Mouse (Mus musculus): Measurements from ENCODE around the gene Myo1e. TPM values are rescaled to one million over a fixed set of nuclear protein-coding genes. Genes with fewer than 3 reads are reported as not detected.
"Not testable (repeated sequence)": the region's sequence is repeated elsewhere in the genome, so short reads cannot be mapped to it uniquely, and the experiment has no call there.

Gene Myo1e
- polyA plus RNA-seq, 1 experiment from 2014 or later = 7.5 TPM

- ATAC-seq = not testable (repeated sequence)
Observed at GRCm38 (mm10) chr9:70256027-70256426, 48.9 kb downstream of the Myo1e start.

GRCm38 (mm10) chr9:70257289-70258101 lies 50.3 kb downstream of the Myo1e start:
- WGBS = 51% methylated on average over 13 of the region's 13 CpGs
- Histone ChIP-seq H3K27ac (ENCODE audit: low read depth, low read length) (no peak overlapping the region), H3K4me3 (ENCODE audit: low read length) (no peak overlapping the region), H3K27me3 (replicated peaks; ENCODE audit: control insufficient read depth, insufficient read depth, low read length) (no peaks in the 10 kb centered on the region), H3K4me2 (ENCODE audit: low read length) (no peak overlapping the region), H3K9me3 (ENCODE audit: control insufficient read depth, low read length) (no peaks in the 10 kb centered on the region), H3K4me1 (ENCODE audit: control insufficient read depth, insufficient read depth, low read depth, low read length) (peaks cover 6% of the 10 kb centered on the region), H3K36me3 (ENCODE audit: control insufficient read depth, insufficient read depth, low read length) (no peaks in the 10 kb centered on the region), H3K9ac (ENCODE audit: low read depth, low read length) (no peak overlapping the region)
- no peak for ATAC-seq

More at GRCm38 (mm10) chr9:70256027-70256426, 48.9 kb downstream of the Myo1e start:
- H3K4me1 ChIP-seq (ENCODE audit: control insufficient read depth, insufficient read depth, low read depth, low read length); H3K27ac ChIP-seq (ENCODE audit: low read depth, low read length); H3K27me3 ChIP-seq (replicated peaks; ENCODE audit: control insufficient read depth, insufficient read depth, low read length); H3K9me3 ChIP-seq (ENCODE audit: control insufficient read depth, low read length); H3K4me3 ChIP-seq (ENCODE audit: low read length); H3K4me2 ChIP-seq (ENCODE audit: low read length); H3K36me3 ChIP-seq (ENCODE audit: control insufficient read depth, insufficient read depth, low read length); H3K9ac ChIP-seq (ENCODE audit: low read depth, low read length): not testable (repeated sequence)
- 94% methylated on average over 7 of the region's 7 CpGs for WGBS

- no peak overlapping the region for H3K4me3 ChIP-seq (ENCODE audit: low read length)
- peaks cover 17% of the 10 kb centered on the region for H3K4me1 ChIP-seq (ENCODE audit: control insufficient read depth, insufficient read depth, low read depth, low read length)
- H3K9me3 ChIP-seq (ENCODE audit: control insufficient read depth, low read length) = no peaks in the 10 kb centered on the region
- H3K4me2 ChIP-seq (ENCODE audit: low read length) = no peak overlapping the region
- no peak for ATAC-seq
- no peaks in the 10 kb centered on the region for H3K27me3 ChIP-seq (replicated peaks; ENCODE audit: control insufficient read depth, insufficient read depth, low read length)
- H3K36me3 ChIP-seq (ENCODE audit: control insufficient read depth, insufficient read depth, low read length) = no peaks in the 10 kb centered on the region
- H3K27ac ChIP-seq (ENCODE audit: low read depth, low read length) = no peak overlapping the region
- 65% methylated on average over 9 of the region's 9 CpGs for WGBS
- H3K9ac ChIP-seq (ENCODE audit: low read depth, low read length) = no peak overlapping the region
Observed at GRCm38 (mm10) chr9:70260324-70260841, 53.2 kb downstream of the Myo1e start.

- no peaks in the 10 kb centered on the region for H3K27me3 ChIP-seq (replicated peaks; ENCODE audit: control insufficient read depth, insufficient read depth, low read length)
- no peaks in the 10 kb centered on the region for H3K9me3 ChIP-seq (ENCODE audit: control insufficient read depth, low read length)
- no peak overlapping the region for H3K4me2 ChIP-seq (ENCODE audit: low read length)
- peaks cover 17% of the 10 kb centered on the region for H3K4me1 ChIP-seq (ENCODE audit: control insufficient read depth, insufficient read depth, low read depth, low read length)
- H3K4me3 ChIP-seq (ENCODE audit: low read length) = no peak overlapping the region
- H3K36me3 ChIP-seq (ENCODE audit: control insufficient read depth, insufficient read depth, low read length) = no peaks in the 10 kb centered on the region
- WGBS = 77% methylated on average over 5 of the region's 5 CpGs
- ATAC-seq = no peak
- H3K27ac ChIP-seq (ENCODE audit: low read depth, low read length) = no peak overlapping the region
- H3K9ac ChIP-seq (ENCODE audit: low read depth, low read length) = no peak overlapping the region
Observed at GRCm38 (mm10) chr9:70261646-70262045, 54.5 kb downstream of the Myo1e start.

GRCm38 (mm10) chr9:70263134-70263533 lies 56.0 kb downstream of the Myo1e start:
- Histone ChIP-seq H3K27me3 (replicated peaks; ENCODE audit: control insufficient read depth, insufficient read depth, low read length) (no peaks in the 10 kb centered on the region), H3K4me3 (ENCODE audit: low read length) (no peak overlapping the region), H3K36me3 (ENCODE audit: control insufficient read depth, insufficient read depth, low read length) (no peaks in the 10 kb centered on the region), H3K4me1 (ENCODE audit: control insufficient read depth, insufficient read depth, low read depth, low read length) (peaks cover 12% of the 10 kb centered on the region), H3K27ac (ENCODE audit: low read depth, low read length) (no peak overlapping the region), H3K4me2 (ENCODE audit: low read length) (no peak overlapping the region), H3K9ac (ENCODE audit: low read depth, low read length) (no peak overlapping the region), H3K9me3 (ENCODE audit: control insufficient read depth, low read length) (no peaks in the 10 kb centered on the region)
- WGBS = 66% methylated on average over 8 of the region's 8 CpGs
- no peak for ATAC-seq

GRCm38 (mm10) chr9:70263735-70264134 lies 56.6 kb downstream of the Myo1e start:
- H3K27me3 ChIP-seq (replicated peaks; ENCODE audit: control insufficient read depth, insufficient read depth, low read length) = no peaks in the 10 kb centered on the region
- no peak overlapping the region for H3K4me2 ChIP-seq (ENCODE audit: low read length)
- ATAC-seq = no peak
- no peak overlapping the region for H3K4me3 ChIP-seq (ENCODE audit: low read length)
- H3K9ac ChIP-seq (ENCODE audit: low read depth, low read length) = no peak overlapping the region
- WGBS = 44% methylated on average over 7 of the region's 7 CpGs
- H3K36me3 ChIP-seq (ENCODE audit: control insufficient read depth, insufficient read depth, low read length) = no peaks in the 10 kb centered on the region
- no peaks in the 10 kb centered on the region for H3K9me3 ChIP-seq (ENCODE audit: control insufficient read depth, low read length)
- H3K4me1 ChIP-seq (ENCODE audit: control insufficient read depth, insufficient read depth, low read depth, low read length) = peaks cover 12% of the 10 kb centered on the region
- no peak overlapping the region for H3K27ac ChIP-seq (ENCODE audit: low read depth, low read length)

GRCm38 (mm10) chr9:70265513-70265912 lies 58.4 kb downstream of the Myo1e start:
- no peak overlapping the region for H3K4me2 ChIP-seq (ENCODE audit: low read length)
- no peaks in the 10 kb centered on the region for H3K36me3 ChIP-seq (ENCODE audit: control insufficient read depth, insufficient read depth, low read length)
- no peak overlapping the region for H3K4me3 ChIP-seq (ENCODE audit: low read length)
- WGBS = 77% methylated on average over 5 of the region's 5 CpGs
- no peak overlapping the region for H3K27ac ChIP-seq (ENCODE audit: low read depth, low read length)
- H3K9me3 ChIP-seq (ENCODE audit: control insufficient read depth, low read length) = no peaks in the 10 kb centered on the region
- H3K9ac ChIP-seq (ENCODE audit: low read depth, low read length) = no peak overlapping the region
- no peak for ATAC-seq
- no peaks in the 10 kb centered on the region for H3K27me3 ChIP-seq (replicated peaks; ENCODE audit: control insufficient read depth, insufficient read depth, low read length)
- peaks cover 12% of the 10 kb centered on the region for H3K4me1 ChIP-seq (ENCODE audit: control insufficient read depth, insufficient read depth, low read depth, low read length)

- H3K4me2 ChIP-seq (ENCODE audit: low read length) = no peak overlapping the region
- no peaks in the 10 kb centered on the region for H3K27me3 ChIP-seq (replicated peaks; ENCODE audit: control insufficient read depth, insufficient read depth, low read length)
- 87% methylated on average over 2 of the region's 2 CpGs for WGBS
Observed at GRCm38 (mm10) chr9:70266186-70266585, 59.0 kb downstream of the Myo1e start.

GRCm38 (mm10) chr9:70267108-70267507 lies 60.0 kb downstream of the Myo1e start:
- Histone ChIP-seq H3K9me3 (ENCODE audit: control insufficient read depth, low read length) (no peaks in the 10 kb centered on the region), H3K4me3 (ENCODE audit: low read length) (no peak overlapping the region), H3K4me1 (ENCODE audit: control insufficient read depth, insufficient read depth, low read depth, low read length) (peaks cover 12% of the 10 kb centered on the region), H3K27ac (ENCODE audit: low read depth, low read length) (no peak overlapping the region), H3K27me3 (replicated peaks; ENCODE audit: control insufficient read depth, insufficient read depth, low read length) (no peaks in the 10 kb centered on the region), H3K4me2 (ENCODE audit: low read length) (no peak overlapping the region), H3K9ac (ENCODE audit: low read depth, low read length) (no peak overlapping the region), H3K36me3 (ENCODE audit: control insufficient read depth, insufficient read depth, low read length) (no peaks in the 10 kb centered on the region)
- no peak for ATAC-seq
- 90% methylated on average over 5 of the region's 5 CpGs for WGBS

More at GRCm38 (mm10) chr9:70266186-70266585, 59.0 kb downstream of the Myo1e start:
- Histone ChIP-seq H3K9ac (ENCODE audit: low read depth, low read length) (no peak overlapping the region), H3K27ac (ENCODE audit: low read depth, low read length) (no peak overlapping the region), H3K4me3 (ENCODE audit: low read length) (no peak overlapping the region), H3K4me1 (ENCODE audit: control insufficient read depth, insufficient read depth, low read depth, low read length) (peaks cover 12% of the 10 kb centered on the region), H3K9me3 (ENCODE audit: control insufficient read depth, low read length) (no peaks in the 10 kb centered on the region), H3K36me3 (ENCODE audit: control insufficient read depth, insufficient read depth, low read length) (no peaks in the 10 kb centered on the region)
- no peak for ATAC-seq

Data from hindbrain, embryonic 16.5 days (tissue).